Mouse (Mus musculus) c-Kit-negative CD71-positive TER-119-positive erythroid progenitor cells, embryonic 14.5 days (primary cell): ENCODE measurements around the gene Zfp597.

ENCODE experiments used
- DNase-seq: peaks from one replicate; pipeline ENCODE4 v3.0.0-alpha.2; 2013; ENCODE audit warnings: low read depth, low spot score

Gene Zfp597

DNA sequence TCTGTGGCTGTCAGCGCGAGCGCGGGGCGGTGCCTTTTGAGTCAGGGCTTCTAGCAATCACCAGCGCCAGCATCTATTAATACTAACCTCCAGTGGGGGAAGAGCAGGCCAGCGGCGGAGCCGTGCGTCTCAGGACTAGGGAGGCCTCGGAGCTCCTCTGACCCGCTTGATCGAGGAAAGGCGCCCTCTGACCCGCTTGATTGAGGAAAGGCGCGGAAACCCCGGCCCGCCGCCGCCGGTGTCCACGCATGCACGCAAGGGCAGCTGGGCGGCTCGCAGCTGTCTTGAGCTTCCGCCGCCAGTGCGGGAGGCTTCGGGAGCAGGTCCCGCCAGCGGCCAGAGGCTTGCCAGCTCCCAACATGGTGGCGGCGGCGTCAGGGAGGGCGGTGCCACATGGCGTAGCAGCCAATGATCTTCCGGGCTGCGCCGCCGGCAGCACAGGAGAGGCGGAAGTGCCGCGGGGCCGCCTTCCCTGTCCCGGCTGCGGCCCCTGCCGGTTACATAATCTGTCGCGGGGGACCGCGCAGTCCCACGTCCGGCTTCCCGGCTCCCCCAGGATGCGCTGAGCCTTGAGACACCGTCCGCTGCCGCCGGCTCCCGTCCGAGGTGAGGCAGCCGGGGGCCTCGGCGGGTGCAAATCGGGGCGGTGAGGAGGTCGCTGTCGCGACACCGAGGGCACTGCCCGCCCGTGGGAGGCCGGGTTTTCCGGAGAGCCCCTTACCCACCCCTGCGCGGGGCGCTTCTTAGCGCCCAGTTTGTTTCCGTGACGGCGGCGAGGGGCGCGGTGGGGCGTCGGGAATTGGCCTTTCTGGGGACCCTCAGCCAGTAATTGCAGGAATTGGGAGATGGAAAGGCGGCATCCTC lies at the start of gene Zfp597, which contains the start of gene Gm20695:
TSS of gene Zfp597 (minus strand) at position 361 of the 864 bp plus-strand sequence.
TSS of gene Gm20695 (plus strand) at position 448 of the 864 bp plus-strand sequence.
- peak; percentile 89 for DNase-seq

- no peak for DNase-seq
Observed at GRCm38 (mm10) chr16:3934091-3934490, 49.7 kb upstream of the Zfp597 start.

GRCm38 (mm10) chr16:3933536-3933935 lies 49.2 kb upstream of the Zfp597 start:
- DNase-seq: no peak

- no peak for DNase-seq
Observed at GRCm38 (mm10) chr16:3929151-3929550, 44.8 kb upstream of the Zfp597 start.

DNA sequence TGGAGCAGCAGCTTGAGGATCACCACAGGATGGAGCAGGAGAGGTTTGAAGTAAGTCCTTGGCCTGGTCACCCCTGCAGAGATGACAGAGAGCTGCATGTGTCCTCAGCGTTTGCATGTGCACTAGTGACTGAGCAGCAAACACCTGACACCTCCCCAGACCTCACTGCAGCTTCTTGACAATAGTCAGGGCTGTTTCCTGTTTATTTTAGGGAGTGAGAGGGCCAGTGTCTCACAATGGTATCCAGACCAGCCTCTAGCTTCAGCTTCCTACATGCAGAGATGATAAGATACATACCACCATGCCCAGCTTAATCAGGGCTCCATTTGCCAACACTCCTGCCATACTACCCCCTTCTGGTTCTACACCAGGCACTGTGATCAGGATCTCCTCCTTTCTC lies 44.2 kb upstream of the Zfp597 start:
- no peak for DNase-seq

- DNase-seq: no peak
Observed at GRCm38 (mm10) chr16:3923966-3924365, 39.6 kb upstream of the Zfp597 start.

DNA sequence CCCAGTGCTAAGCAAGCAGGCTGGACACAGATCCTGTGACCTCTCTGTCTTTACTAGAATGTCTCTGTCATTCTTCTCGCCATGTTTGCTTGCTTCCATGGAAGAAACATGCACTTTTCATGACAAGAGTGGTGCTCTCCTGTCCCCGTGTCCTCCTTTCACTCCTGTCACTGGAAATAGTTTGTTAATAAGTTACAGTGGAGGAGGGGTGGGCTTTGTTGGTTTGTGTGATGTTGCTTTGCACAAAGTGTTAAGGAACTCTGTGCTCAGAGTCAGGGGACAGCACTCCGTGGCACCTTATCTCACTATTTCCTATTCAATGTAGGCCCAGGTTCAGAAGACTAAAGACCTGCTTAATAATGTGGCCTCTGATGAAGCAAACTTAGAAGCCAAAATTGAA lies 39.2 kb upstream of the Zfp597 start:
- no peak for DNase-seq

DNA sequence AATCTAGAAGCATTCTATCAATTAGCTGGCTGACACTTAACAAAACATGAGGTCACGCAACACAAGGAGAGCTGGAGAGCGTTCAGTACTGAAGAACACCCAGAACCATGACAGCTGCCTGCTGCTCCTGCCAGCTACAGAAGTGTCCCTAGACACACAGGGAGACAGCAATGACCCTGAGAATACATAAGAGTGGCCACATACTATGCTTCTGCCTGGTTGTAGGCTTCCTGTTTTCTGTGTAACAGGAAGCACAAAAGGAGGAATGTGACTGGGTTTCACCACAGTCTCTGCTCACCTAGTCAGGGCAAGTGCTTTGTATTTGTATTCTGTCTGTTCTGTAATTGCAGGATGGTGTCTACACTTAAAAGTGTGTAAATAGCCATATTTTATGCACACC lies 36.4 kb upstream of the Zfp597 start:
- DNase-seq: no peak

DNA sequence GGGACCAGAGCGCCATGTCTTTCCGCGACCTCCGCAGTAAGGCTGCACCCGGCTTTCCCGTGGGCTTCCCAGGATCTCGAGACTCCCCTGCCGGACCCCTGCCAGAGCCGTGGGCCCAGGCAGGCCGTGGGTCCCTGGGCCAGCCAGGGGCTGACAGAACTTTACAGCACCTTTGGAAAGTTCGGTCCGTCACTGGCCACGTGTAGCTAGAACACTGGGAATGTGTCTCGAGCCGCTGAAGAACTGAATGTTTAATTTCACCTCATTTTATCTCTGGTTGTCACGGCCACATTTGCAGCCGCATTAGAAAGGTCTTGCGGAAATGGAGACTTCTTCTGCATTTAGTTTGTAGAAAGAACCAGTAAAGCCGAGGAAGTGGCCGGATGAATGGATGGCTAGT lies 24.8 kb upstream of the Zfp597 start:
- no peak for DNase-seq

GRCm38 (mm10) chr16:3908537-3909111 lies 24.3 kb upstream of the Zfp597 start, which contains the start of the genes 1700037C18Rik and Cluap1:
1700037C18Rik (minus strand) TSS chr16:3908689.
Cluap1 (plus strand) TSS chr16:3908801.
- DNase-seq: peak; percentile 88

GRCm38 (mm10) chr16:3907471-3907870 lies 23.1 kb upstream of the Zfp597 start:
- DNase-seq: no peak

DNA sequence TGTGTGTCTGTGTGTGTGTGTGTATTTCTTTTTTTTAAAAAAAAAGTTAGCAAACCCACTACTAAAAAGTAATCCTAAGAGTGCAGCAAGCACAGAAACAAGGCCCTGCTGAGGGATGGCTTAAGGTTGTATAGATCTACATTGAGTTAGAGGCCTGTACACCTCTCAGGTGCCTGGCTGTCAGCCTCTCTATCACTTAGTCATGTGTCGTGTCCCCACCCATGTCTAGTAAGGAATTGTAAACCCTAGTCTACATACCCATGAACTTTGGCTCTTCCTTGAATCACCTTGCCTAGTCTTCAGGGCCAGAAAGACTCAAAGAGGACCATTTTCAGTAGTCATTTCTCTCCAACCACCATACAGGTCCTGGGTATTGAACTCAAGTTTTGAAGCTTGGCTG lies 12.2 kb upstream of the Zfp597 start:
- DNase-seq: no peak

- DNase-seq: no peak
Observed at GRCm38 (mm10) chr16:3896046-3896445, 11.7 kb upstream of the Zfp597 start.

- DNase-seq: no peak
Observed at GRCm38 (mm10) chr16:3895173-3895792, 10.9 kb upstream of the Zfp597 start.

GRCm38 (mm10) chr16:3893739-3894138 lies 9.4 kb upstream of the Zfp597 start:
- no peak for DNase-seq

GRCm38 (mm10) chr16:3891621-3892295 lies 7.4 kb upstream of the Zfp597 start:
- DNase-seq: no peak

GRCm38 (mm10) chr16:3885065-3885670 lies 807 bp upstream of the Zfp597 start:
- DNase-seq: no peak

- no peak for DNase-seq
Observed at GRCm38 (mm10) chr16:3876346-3876745, 8.0 kb downstream of the Zfp597 start.

DNA sequence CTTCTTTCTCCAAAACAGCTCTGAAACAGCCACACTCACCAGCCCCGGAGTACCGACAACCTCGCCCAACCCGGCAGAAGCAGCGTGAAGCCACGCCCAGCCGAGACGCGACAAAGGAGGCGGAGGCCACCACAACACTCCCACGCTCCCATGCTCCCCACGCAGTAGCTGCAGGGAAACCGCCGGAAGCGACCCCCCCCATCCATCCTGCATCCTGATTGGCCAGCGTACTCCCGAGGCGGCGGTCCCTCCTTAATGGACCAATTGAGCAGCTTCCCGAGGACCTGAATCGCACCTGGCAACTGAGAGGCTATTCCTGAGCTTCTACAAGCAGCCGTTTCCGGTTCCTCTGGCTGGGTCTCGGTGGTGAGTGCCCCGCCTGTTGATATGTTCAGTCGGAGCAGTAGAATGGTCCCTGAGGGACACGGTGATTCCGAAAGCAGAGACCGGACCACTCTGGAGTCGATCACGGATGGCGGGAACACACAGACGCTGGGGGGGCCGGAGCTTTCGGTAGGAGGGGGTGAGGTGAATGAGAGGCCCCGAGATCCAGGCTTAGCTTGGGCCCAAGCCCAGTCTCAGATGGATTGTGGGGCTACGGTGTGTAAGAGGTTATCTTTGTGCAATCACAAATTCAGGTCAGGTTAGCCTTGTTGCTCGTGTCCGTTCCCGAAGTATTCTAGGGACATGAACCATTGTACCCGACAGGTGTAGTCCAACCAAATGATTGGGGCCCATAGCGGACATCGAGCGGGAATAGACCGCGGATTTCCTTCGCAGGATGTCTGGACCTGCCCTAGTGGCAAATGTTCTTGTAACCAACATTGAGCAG lies 11.9 kb downstream of the Zfp597 start, which contains the start of gene Naa60:
TSS of gene Naa60 (plus strand) at position 160 of the 832 bp plus-strand sequence.
- DNase-seq: peak; percentile 68

GRCm38 (mm10) chr16:3871815-3872214 lies 12.5 kb downstream of the Zfp597 start:
- no peak for DNase-seq
